Mouse (Mus musculus): ENCODE results near the gene Gm11099. TPM values are rescaled to one million over a fixed set of nuclear protein-coding genes. Genes with fewer than 3 reads are reported as not detected.

The Gm11099 gene
- not detected in 2 replicates for polyA plus RNA-seq (2016; fragmentation: Nextera tagmentation; extraction: Ambion mirVana)

- DNase-seq (ENCODE audit: extremely low spot score, low spot score), result no peak
- H3K36me3 ChIP-seq (replicated peaks), result no peaks in the 10 kb centered on the region
- H3K27me3 ChIP-seq (ENCODE audit: poor library complexity, severe bottlenecking), result no peaks in the 10 kb centered on the region
- 92% methylated on average over 5 of the region's 5 CpGs for WGBS
- no peak within 1 kb of the TSS for H3K4me3 ChIP-seq
- no peaks in the 10 kb centered on the region for H3K9me3 ChIP-seq
- no peak within 1 kb of the TSS for H3K27ac ChIP-seq
- no peaks in the 10 kb centered on the region for H3K4me1 ChIP-seq
Observed at GRCm38 (mm10) chr2:58859134-58859533, at the start of gene Gm11099. Gm11099 (plus strand) TSS chr2:58859434.

GRCm38 (mm10) chr2:58812941-58813340, 46.3 kb upstream of the Gm11099 start:
- H3K36me3 ChIP-seq (replicated peaks), result no peaks in the 10 kb centered on the region
- H3K27ac ChIP-seq, result no peak overlapping the region
- WGBS, result 68% methylated on average over 2 of the region's 2 CpGs
- no peaks in the 10 kb centered on the region for H3K4me1 ChIP-seq
- H3K27me3 ChIP-seq (ENCODE audit: poor library complexity, severe bottlenecking), result no peaks in the 10 kb centered on the region
- H3K4me3 ChIP-seq, result no peak overlapping the region
- H3K9me3 ChIP-seq, result no peaks in the 10 kb centered on the region
- no peak for DNase-seq (ENCODE audit: extremely low spot score, low spot score)

GRCm38 (mm10) chr2:58828910-58829600, 30.2 kb upstream of the Gm11099 start:
- Histone ChIP-seq H3K4me3 (no peak overlapping the region), H3K27me3 (ENCODE audit: poor library complexity, severe bottlenecking) (no peaks in the 10 kb centered on the region), H3K36me3 (replicated peaks) (no peaks in the 10 kb centered on the region), H3K9me3 (no peaks in the 10 kb centered on the region), H3K4me1 (peaks cover 5% of the 10 kb centered on the region; the same call in 1 of the 2 replicates), H3K27ac (no peak overlapping the region)
- no peak for DNase-seq (ENCODE audit: extremely low spot score, low spot score)
- 78% methylated on average over 3 of the region's 3 CpGs for whole genome bisulfite sequencing

- Histone ChIP-seq H3K27ac (no peak overlapping the region), H3K4me1 (peaks cover 5% of the 10 kb centered on the region; the same call in 1 of the 2 replicates), H3K27me3 (ENCODE audit: poor library complexity, severe bottlenecking) (no peaks in the 10 kb centered on the region), H3K4me3 (no peak overlapping the region), H3K36me3 (replicated peaks) (no peaks in the 10 kb centered on the region), H3K9me3 (no peaks in the 10 kb centered on the region)
- 74% methylated on average over 7 of the region's 7 CpGs for WGBS
- DNase-seq (ENCODE audit: extremely low spot score, low spot score), result no peak
Observed at GRCm38 (mm10) chr2:58829981-58830742, 29.1 kb upstream of the Gm11099 start.

GRCm38 (mm10) chr2:58832253-58832980, 26.8 kb upstream of the Gm11099 start:
- peaks cover 5% of the 10 kb centered on the region; the same call in 1 of the 2 replicates for H3K4me1 ChIP-seq
- 92% methylated on average over 20 of the region's 20 CpGs for WGBS
- no peak overlapping the region for H3K27ac ChIP-seq
- DNase-seq (ENCODE audit: extremely low spot score, low spot score), result no peak
- H3K27me3 ChIP-seq (ENCODE audit: poor library complexity, severe bottlenecking), result no peaks in the 10 kb centered on the region
- H3K9me3 ChIP-seq, result no peaks in the 10 kb centered on the region
- H3K4me3 ChIP-seq, result no peak overlapping the region
- H3K36me3 ChIP-seq (replicated peaks), result no peaks in the 10 kb centered on the region

GRCm38 (mm10) chr2:58841021-58841420, 18.2 kb upstream of the Gm11099 start:
- Histone ChIP-seq H3K4me3 (no peak overlapping the region), H3K27me3 (ENCODE audit: poor library complexity, severe bottlenecking) (no peaks in the 10 kb centered on the region), H3K36me3 (replicated peaks) (no peaks in the 10 kb centered on the region), H3K4me1 (peaks cover 11% of the 10 kb centered on the region), H3K27ac (no peak overlapping the region), H3K9me3 (no peaks in the 10 kb centered on the region)
- 91% methylated on average over 3 of the region's 3 CpGs for WGBS
- no peak for DNase-seq (ENCODE audit: extremely low spot score, low spot score)

GRCm38 (mm10) chr2:58842443-58842842, 16.8 kb upstream of the Gm11099 start:
- WGBS, result 92% methylated on average over 4 of the region's 4 CpGs
- H3K4me3 ChIP-seq, result no peak overlapping the region

GRCm38 (mm10) chr2:58844499-58844898, 14.7 kb upstream of the Gm11099 start:
- no peaks in the 10 kb centered on the region for H3K9me3 ChIP-seq
- no peaks in the 10 kb centered on the region for H3K27me3 ChIP-seq (ENCODE audit: poor library complexity, severe bottlenecking)
- DNase-seq (ENCODE audit: extremely low spot score, low spot score), result no peak
- H3K4me1 ChIP-seq, result peaks cover 19% of the 10 kb centered on the region
- H3K4me3 ChIP-seq, result no peak overlapping the region
- no peaks in the 10 kb centered on the region for H3K36me3 ChIP-seq (replicated peaks)
- WGBS, result 52% methylated on average over 10 of the region's 10 CpGs
- H3K27ac ChIP-seq, result no peak overlapping the region

More at GRCm38 (mm10) chr2:58842443-58842842, 16.8 kb upstream of the Gm11099 start:
- H3K4me1 ChIP-seq, result peaks cover 11% of the 10 kb centered on the region
- H3K36me3 ChIP-seq (replicated peaks), result no peaks in the 10 kb centered on the region
- H3K27me3 ChIP-seq (ENCODE audit: poor library complexity, severe bottlenecking), result no peaks in the 10 kb centered on the region
- no peak for DNase-seq (ENCODE audit: extremely low spot score, low spot score)
- no peaks in the 10 kb centered on the region for H3K9me3 ChIP-seq
- no peak overlapping the region for H3K27ac ChIP-seq

GRCm38 (mm10) chr2:58879876-58880275, 20.6 kb downstream of the Gm11099 start:
- Histone ChIP-seq H3K9me3 (no peaks in the 10 kb centered on the region), H3K36me3 (replicated peaks) (no peaks in the 10 kb centered on the region), H3K4me3 (no peak overlapping the region), H3K4me1 (no peaks in the 10 kb centered on the region), H3K27ac (no peak overlapping the region), H3K27me3 (ENCODE audit: poor library complexity, severe bottlenecking) (no peaks in the 10 kb centered on the region)
- DNase-seq (ENCODE audit: extremely low spot score, low spot score), result no peak
- whole genome bisulfite sequencing, result 53% methylated on average over 3 of the region's 3 CpGs

- no peak for DNase-seq (ENCODE audit: extremely low spot score, low spot score)
- H3K27ac ChIP-seq, result no peak overlapping the region
- peaks cover 9% of the 10 kb centered on the region; the same call in 1 of the 2 replicates for H3K4me1 ChIP-seq
- H3K4me3 ChIP-seq, result no peak overlapping the region
- no peaks in the 10 kb centered on the region for H3K36me3 ChIP-seq (replicated peaks)
- H3K27me3 ChIP-seq (ENCODE audit: poor library complexity, severe bottlenecking), result no peaks in the 10 kb centered on the region
- 77% methylated on average over 4 of the region's 4 CpGs for WGBS
- no peaks in the 10 kb centered on the region for H3K9me3 ChIP-seq
Observed at GRCm38 (mm10) chr2:58905057-58905456, 45.8 kb downstream of the Gm11099 start.

GRCm38 (mm10) chr2:58906814-58907516, 47.7 kb downstream of the Gm11099 start:
- WGBS, result 65% methylated on average over 14 of the region's 14 CpGs
- no peak overlapping the region for H3K27ac ChIP-seq
- peaks cover 9% of the 10 kb centered on the region; the same call in 1 of the 2 replicates for H3K4me1 ChIP-seq
- no peaks in the 10 kb centered on the region for H3K27me3 ChIP-seq (ENCODE audit: poor library complexity, severe bottlenecking)
- no peaks in the 10 kb centered on the region for H3K9me3 ChIP-seq
- H3K4me3 ChIP-seq, result no peak overlapping the region
- H3K36me3 ChIP-seq (replicated peaks), result no peaks in the 10 kb centered on the region
- DNase-seq (ENCODE audit: extremely low spot score, low spot score), result no peak

GRCm38 (mm10) chr2:58912339-58912738, 53.1 kb downstream of the Gm11099 start:
- no peak overlapping the region for H3K4me3 ChIP-seq
- 95% methylated on average over 9 of the region's 9 CpGs for WGBS
- H3K36me3 ChIP-seq (replicated peaks), result no peaks in the 10 kb centered on the region
- DNase-seq (ENCODE audit: extremely low spot score, low spot score), result no peak
- H3K27ac ChIP-seq, result no peak overlapping the region
- no peaks in the 10 kb centered on the region for H3K4me1 ChIP-seq
- no peaks in the 10 kb centered on the region for H3K27me3 ChIP-seq (ENCODE audit: poor library complexity, severe bottlenecking)
- peaks cover 3% of the 10 kb centered on the region; the same call in 1 of the 2 replicates for H3K9me3 ChIP-seq

Measured in forebrain, embryonic 10.5 days (tissue).